Mouse (Mus musculus): ENCODE data around the gene Defb35.

DNA sequence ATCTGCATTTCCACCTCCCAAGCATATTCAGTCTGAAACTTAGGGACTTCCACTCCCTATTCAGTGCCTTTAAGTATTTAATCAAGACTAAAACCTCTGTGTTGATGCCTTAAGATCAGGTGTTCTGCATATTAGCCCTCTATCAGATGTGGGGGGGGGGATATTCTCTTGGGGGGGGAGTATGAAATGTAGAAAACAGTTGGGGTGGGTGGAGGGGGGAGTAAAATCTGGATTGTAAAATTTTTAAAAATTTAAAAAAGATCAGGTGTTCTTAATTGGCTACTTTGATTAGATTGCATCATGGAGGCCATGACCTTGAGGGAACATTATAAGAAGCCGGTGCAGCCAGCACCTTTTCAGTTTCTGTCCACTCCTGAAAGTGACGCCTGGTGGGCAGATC, 20.3 kb downstream of the Defb35 start, which contains the start of gene Fam90a1a:
- TF ChIP-seq HCFC1 (IDR thresholded peaks at IDR 0.05; ENCODE audit: borderline replicate concordance, insufficient read depth, low read length) (no peak), ZC3H11A (IDR thresholded peaks at IDR 0.05; ENCODE audit: borderline replicate concordance, low read depth, low read length) (no peak)

Data from ES-E14 (cell line).